Mouse (Mus musculus) limb, embryonic 14.5 days (tissue): ENCODE measurements around the gene Cryaa. TPM values are rescaled to one million over a fixed set of nuclear protein-coding genes. Genes with fewer than 3 reads are reported as not detected.

Experiments used
- ATAC-seq: fragments of 200-750 bp; cut with Nextera tagmentation; 2 replicates; pipeline ENCODE4 v1.8.0; 2017; ENCODE audit warnings: low read depth, moderate number of reproducible peaks, moderate TSS enrichment; ENCODE audit not compliant: low FRiP score
- DNase-seq: peaks from one replicate; pipeline ENCODE4 v3.0.0-alpha.2; 2015; ENCODE audit warnings: low spot score
- H3K27ac ChIP-seq: fragments of 300-500 bp; sonication (generic); replicated peaks from 2 replicates; pipeline ENCODE4 v1.5.1; 2014; ENCODE audit warnings: low read depth, mild to moderate bottlenecking, low read length, moderate library complexity, mixed read lengths
- H3K27me3 ChIP-seq: fragments of 300-500 bp; sonication (generic); 2 replicates; pipeline ENCODE4 v1.6.1; 2014; ENCODE audit warnings: low read length, mixed read lengths; ENCODE audit not compliant: control insufficient read depth, insufficient read depth
- H3K36me3 ChIP-seq: fragments of 300-500 bp; sonication (generic); 2 replicates; pipeline ENCODE4 v1.6.1; 2014; ENCODE audit warnings: mild to moderate bottlenecking, low read length, moderate library complexity, mixed read lengths; ENCODE audit not compliant: control insufficient read depth, insufficient read depth
- H3K4me1 ChIP-seq: fragments of 300-500 bp; sonication (generic); 2 replicates; pipeline ENCODE4 v1.6.1; 2014; ENCODE audit warnings: antibody characterized with exemption, low read length, mixed read lengths; ENCODE audit not compliant: control insufficient read depth, insufficient read depth
- H3K4me2 ChIP-seq: fragments of 300-500 bp; sonication (generic); replicated peaks from 2 replicates; pipeline ENCODE4 v1.6.1; 2014; ENCODE audit warnings: low read depth, mild to moderate bottlenecking, low read length, moderate library complexity; ENCODE audit not compliant: severe bottlenecking
- H3K4me3 ChIP-seq: fragments of 300-500 bp; sonication (generic); replicated peaks from 2 replicates; pipeline ENCODE4 v1.5.1; 2014; ENCODE audit warnings: low read length
- H3K9ac ChIP-seq: fragments of 300-500 bp; sonication (generic); 2 replicates; pipeline ENCODE4 v1.6.1; 2014; ENCODE audit warnings: mild to moderate bottlenecking, low read depth, low read length, moderate library complexity; ENCODE audit not compliant: severe bottlenecking
- H3K9me3 ChIP-seq: fragments of 300-500 bp; sonication (generic); 2 replicates; pipeline ENCODE4 v1.6.1; 2016; ENCODE audit warnings: low read length; ENCODE audit not compliant: control insufficient read depth
- POLR2A ChIP-seq: fragments of 200-500 bp; IDR thresholded peaks from 2 replicates; pipeline ENCODE4 v1.8.0; 2012; ENCODE audit warnings: inconsistent platforms, mild to moderate bottlenecking, moderate library complexity, borderline replicate concordance; ENCODE audit not compliant: insufficient read depth, insufficient read length; ENCODE audit errors: extremely low read depth
- whole genome bisulfite sequencing: fragments of 180-500 bp; shearing (Covaris S2); extraction: QIAGEN DNeasy Blood & Tissue Kit; methylation state at CpG from one replicate; pipeline ENCODE4 v1.1.7; 2014; 5-methylcytosine and 5-hydroxymethylcytosine counted together
- polyA plus RNA-seq, 2 experiments: library from polyadenylated mRNA; depleted of rRNA in 1 of 2; stranded (reverse) in 1 of 2; unstranded in 1 of 2; fragments of >200 nt; fragmentation: Nextera tagmentation in 1 of 2; extraction: Ambion mirVana in 1 of 2; gene quantifications; 2 replicates each; pipeline versions ENCODE4 v1.2.1 to v1.2.3; 2012 to 2014

The Cryaa gene
- polyA plus RNA-seq, 2 experiments: 0.05 to 0.26 TPM

- WGBS: 68% methylated on average over 7 of the region's 7 CpGs
- H3K27ac ChIP-seq: no peak overlapping the region
- no peak overlapping the region for H3K4me2 ChIP-seq
- H3K4me3 ChIP-seq: no peak overlapping the region
- DNase-seq: peak; percentile 65
- no peaks in the 10 kb centered on the region for H3K27me3 ChIP-seq
- 0 out of 2 replicates have a peak, but pooled peaks cover 5% of the 10 kb centered on the region for H3K4me1 ChIP-seq
- H3K36me3 ChIP-seq: no peaks in the 10 kb centered on the region
- ATAC-seq: peak; percentile 45; the same call in 1 of the 2 replicates
- no peak overlapping the region for H3K9ac ChIP-seq
- H3K9me3 ChIP-seq: no peaks in the 10 kb centered on the region
- TF ChIP-seq POLR2A: no peak
Measured at GRCm38 (mm10) chr17:31728968-31729501, 51.4 kb downstream of the Cryaa start.

GRCm38 (mm10) chr17:31731038-31731437 is 53.4 kb downstream of the Cryaa start:
- Histone ChIP-seq H3K4me2 (no peak overlapping the region), H3K4me3 (no peak overlapping the region), H3K36me3 (no peaks in the 10 kb centered on the region), H3K9ac (no peak overlapping the region), H3K4me1 (peaks cover 5% of the 10 kb centered on the region; the same call in 1 of the 2 replicates), H3K27me3 (no peaks in the 10 kb centered on the region), H3K27ac (no peak overlapping the region), H3K9me3 (no peaks in the 10 kb centered on the region)
- peak; percentile 49 for ATAC-seq
- DNase-seq: peak; percentile 37
- 43% methylated on average over 6 of the region's 6 CpGs for WGBS
- no peak for TF ChIP-seq POLR2A

Other genes with a start within 250 kb of the Cryaa start
- 45.0 and 52.6 TPM in 2 replicates for gene Wdr4, start 157.8 kb upstream of the Cryaa start, polyA plus RNA-seq (2012; rRNA removed)
- gene Wdr4, start 157.8 kb upstream of the Cryaa start, polyA plus RNA-seq (2014; fragmentation: Nextera tagmentation; extraction: Ambion mirVana): 29.6 and 31.5 TPM in 2 replicates
- gene Ndufv3, start 157.7 kb upstream of the Cryaa start, polyA plus RNA-seq (2012; rRNA removed): 86.4 and 103 TPM in 2 replicates
- 277 and 285 TPM in 2 replicates for gene Ndufv3, start 157.7 kb upstream of the Cryaa start, polyA plus RNA-seq (2014; fragmentation: Nextera tagmentation; extraction: Ambion mirVana)
- gene Pknox1, start 113.1 kb upstream of the Cryaa start, polyA plus RNA-seq (2012; rRNA removed): 30.1 and 34.6 TPM in 2 replicates
- 35.8 and 39.4 TPM in 2 replicates for gene Pknox1, start 113.1 kb upstream of the Cryaa start, polyA plus RNA-seq (2014; fragmentation: Nextera tagmentation; extraction: Ambion mirVana)
- 4.7 and 4.8 TPM in 2 replicates for gene Cbs, start 40.6 kb upstream of the Cryaa start, polyA plus RNA-seq (2012; rRNA removed)
- 3.9 and 4.6 TPM in 2 replicates for gene Cbs, start 40.6 kb upstream of the Cryaa start, polyA plus RNA-seq (2014; fragmentation: Nextera tagmentation; extraction: Ambion mirVana)
- 248 and 345 TPM in 2 replicates for gene U2af1, start 18.9 kb upstream of the Cryaa start, polyA plus RNA-seq (2012; rRNA removed)
- gene U2af1, start 18.9 kb upstream of the Cryaa start, polyA plus RNA-seq (2014; fragmentation: Nextera tagmentation; extraction: Ambion mirVana): 151 and 167 TPM in 2 replicates
- 19.9 and 23.5 TPM in 2 replicates for gene Sik1, start 178.0 kb downstream of the Cryaa start, polyA plus RNA-seq (2012; rRNA removed)
- 22.3 and 26.9 TPM in 2 replicates for gene Sik1, start 178.0 kb downstream of the Cryaa start, polyA plus RNA-seq (2014; fragmentation: Nextera tagmentation; extraction: Ambion mirVana)